In the genomic region with DNA sequence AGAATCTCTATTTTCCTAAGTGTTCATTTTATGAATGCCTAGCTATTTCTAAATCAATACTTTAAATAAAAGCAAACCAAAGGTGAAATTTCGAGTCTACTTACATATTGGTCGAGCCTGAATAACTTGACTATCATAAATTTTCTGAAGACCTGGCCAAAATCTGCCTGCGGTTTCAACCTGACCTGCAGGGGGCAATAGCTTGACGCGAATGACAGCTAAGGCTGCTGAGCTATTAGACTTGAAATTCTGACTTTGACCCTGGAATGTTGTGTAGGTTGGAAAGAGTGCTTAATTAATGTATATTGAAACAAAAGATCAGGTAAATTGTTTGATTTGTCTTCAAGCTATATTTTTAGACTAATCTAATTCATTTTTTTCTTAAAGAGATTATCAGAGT, we compare ENCODE assay signal across 8 mouse cellular contexts.
DNase-seq lines count a peak whose midpoint lies in the region.

No protein-coding gene starts in this region.

- DNase-seq in gastrocnemius, adult 18-20 months (ENCODE audit: low spot score), result peak; percentile 26
- no peak for DNase-seq in gastrocnemius, adult 8-10 months (ENCODE audit: low spot score in 2 of 2)
- peak; percentile 4 for DNase-seq in thymus, postnatal 0 days (ENCODE audit: low spot score)
- DNase-seq in thymus, postnatal 14 days, result no peak
- peak; percentile 79 to 81 for DNase-seq in cerebellum, postnatal 36 days
- peak; percentile 69 for DNase-seq in kidney, postnatal 10 days
- DNase-seq in lung, postnatal 10 days, result peak; percentile 56
- no peak for DNase-seq in spleen, postnatal 4 days (ENCODE audit: low spot score in 2 of 2)

Comparison
In these comparisons a context has a peak if more than half of its experiments do, and no peak if none do; other contexts are left out.
1. DNase-seq: peak in gastrocnemius, adult 18-20 months (single experiment), thymus, postnatal 0 days (single experiment), cerebellum, postnatal 36 days (2 of 2), kidney, postnatal 10 days (single experiment) and lung, postnatal 10 days (single experiment); none in gastrocnemius, adult 8-10 months (0 of 2), thymus, postnatal 14 days (single experiment) and spleen, postnatal 4 days (0 of 2).